Mouse (Mus musculus): Measurements from ENCODE around the gene Fkbp7.
A peak's percentile ranks its signal among the peaks of the same experiment; 100 is the strongest.

The Fkbp7 gene

DNA sequence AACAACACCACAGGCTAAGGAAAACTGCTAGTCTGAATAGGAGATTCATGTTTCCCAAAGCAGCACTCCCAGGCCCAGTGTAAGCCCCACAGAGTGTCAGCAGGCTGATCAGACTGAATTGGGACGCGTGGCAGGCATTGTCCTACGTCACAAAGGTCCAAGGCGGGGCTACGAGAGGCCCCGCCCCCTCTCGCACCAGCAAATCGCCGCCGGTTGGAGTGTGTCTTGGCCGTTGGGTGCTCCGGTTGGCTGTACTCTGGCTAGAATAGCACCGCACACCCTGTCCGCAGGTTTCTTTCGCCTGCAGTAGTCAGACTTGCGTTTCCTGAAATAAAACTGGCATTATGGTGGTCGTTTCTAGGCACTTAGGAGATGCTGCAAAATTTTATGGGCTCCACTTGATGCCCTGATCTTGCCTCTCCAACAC is at the start of gene Fkbp7:
TSS of gene Fkbp7 (minus strand) at position 151 of the 427 bp plus-strand sequence.
- DNase-seq, result peak; percentile 88

DNA sequence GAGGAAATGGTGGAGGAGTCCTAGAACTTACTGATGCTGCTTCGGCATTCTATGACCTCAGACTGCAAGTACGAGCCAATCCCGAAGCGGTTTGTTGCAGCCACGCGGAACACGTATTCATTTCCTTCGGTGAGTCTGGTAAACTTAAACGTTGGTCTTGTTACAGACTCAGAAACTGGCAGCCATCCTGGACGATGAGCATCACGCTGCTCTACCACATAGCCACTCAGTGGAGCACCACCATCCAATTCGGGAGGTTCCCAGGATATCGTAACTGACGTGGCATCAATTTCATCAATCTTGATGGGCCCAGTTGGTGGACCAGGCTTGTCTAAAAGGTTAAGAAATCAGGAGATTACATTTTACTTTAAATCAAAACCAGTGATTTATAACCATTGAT is 46.7 kb upstream of the Fkbp7 start:
- DNase-seq, result no peak

DNA sequence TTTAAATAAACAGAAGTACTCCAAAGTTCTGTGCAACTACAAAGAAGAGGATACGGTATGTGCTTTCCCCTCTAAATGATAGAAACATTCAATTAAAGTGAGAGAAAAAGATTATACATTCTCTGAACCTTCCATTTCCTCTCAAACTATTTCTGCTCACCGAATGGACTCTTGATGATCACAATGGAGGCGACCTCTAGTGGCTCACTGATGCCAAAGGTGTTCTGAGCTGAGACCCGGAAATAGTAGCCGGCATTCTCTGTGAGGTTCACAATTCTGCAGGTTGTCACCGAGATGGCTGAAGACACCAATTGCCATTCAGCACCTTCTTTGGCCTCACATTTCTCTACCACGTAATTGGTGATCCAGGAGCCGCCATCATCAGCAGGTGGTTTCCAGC is 42.1 kb upstream of the Fkbp7 start:
- no peak for DNase-seq

DNA sequence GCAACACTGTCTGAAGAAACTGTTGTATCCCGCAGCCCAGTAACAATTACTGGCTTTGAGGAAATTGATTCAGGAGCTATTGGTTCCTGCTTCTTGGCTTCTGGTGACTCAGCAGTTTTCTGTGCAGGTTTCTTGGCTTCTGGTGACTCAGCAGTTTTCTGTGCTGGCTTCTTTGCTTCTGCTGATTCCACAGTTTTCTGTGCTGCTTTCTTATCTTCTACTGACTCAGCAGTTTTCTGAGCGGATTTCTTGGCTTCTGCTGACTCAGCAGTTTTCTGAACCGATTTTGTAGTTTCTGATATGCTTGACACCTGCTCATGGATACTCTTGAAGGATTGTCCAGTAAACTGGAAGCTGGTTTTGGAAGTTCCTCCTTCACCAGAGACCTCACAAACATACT is 35.6 kb upstream of the Fkbp7 start:
- DNase-seq, result no peak

DNA sequence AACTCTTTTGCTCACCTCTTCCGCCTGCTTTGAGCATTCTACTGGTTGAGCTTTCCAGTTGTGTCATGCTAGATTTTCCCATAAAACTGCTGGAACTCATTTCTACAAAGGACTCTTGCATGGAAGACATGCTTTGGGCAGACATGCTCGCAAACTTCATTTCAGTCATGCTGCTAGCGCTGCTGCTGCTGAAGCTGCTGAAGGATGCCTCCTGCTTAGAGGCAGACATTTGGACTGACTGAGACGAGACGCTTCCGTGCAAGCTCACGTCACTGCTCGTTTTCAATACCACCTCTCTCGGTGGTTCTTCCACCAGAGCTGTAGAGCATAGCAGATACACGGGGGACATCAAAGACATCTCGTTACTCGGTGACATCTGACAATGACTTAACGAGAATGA is 32.7 kb upstream of the Fkbp7 start:
- no peak for DNase-seq

DNA sequence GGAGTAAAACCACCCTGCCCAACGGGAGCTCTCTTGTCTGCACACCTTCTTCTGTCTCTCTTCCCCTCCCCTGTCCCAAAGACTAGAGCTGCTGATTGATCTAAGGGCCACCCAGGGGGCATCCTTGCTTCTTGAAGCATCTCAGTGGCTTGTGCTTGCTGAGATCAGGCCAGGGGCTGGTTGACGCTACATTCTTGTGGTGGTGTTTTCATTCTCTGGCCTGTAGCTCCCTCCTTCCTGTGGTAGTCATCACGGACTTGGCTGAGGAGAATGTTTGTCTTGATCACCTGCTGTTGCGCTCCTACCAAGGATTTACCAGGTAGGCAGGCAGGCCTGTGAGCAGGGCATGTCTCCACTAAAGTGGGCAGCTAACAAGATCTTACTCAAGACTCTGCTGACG is 29.8 kb upstream of the Fkbp7 start:
- no peak for DNase-seq

DNA sequence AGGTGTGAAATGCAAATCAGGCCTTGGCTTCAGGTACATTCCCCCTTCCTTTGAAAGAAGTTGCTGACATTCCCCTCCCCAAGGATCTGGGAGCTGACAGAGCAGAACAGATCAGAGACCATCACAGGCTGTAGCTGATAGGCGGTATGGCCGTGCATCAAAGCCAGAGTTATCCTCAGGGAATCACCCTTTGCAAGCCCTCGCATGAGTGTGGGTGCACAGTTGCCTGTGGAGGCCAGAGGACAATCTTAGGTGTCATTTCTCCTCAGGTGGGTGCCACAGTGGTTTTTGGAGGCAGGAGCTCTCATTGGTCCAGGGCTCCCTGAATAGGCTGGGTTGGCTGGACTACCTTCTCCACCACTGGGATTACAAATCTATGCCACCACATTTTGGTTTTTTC is 29.3 kb upstream of the Fkbp7 start:
- DNase-seq, result no peak

DNA sequence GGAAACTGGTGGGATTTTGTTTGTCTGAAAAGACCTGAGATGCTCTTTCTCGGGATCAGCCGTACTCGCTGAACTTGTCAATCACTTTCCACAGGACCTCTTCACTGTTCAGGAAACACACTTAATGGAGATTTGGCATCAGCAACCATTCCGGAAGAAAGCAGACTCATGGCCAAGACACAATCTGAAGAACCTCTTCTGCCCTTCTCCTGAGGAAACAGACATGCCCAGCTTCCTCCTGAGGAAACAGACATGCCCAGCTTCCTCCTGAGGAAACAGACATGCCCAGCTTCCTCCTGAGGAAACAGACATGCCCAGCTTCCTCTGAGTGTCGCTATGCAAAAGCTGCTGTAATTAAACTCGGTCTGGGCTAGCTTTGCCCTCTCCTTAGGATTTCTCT is 22.4 kb upstream of the Fkbp7 start:
- no peak for DNase-seq

DNA sequence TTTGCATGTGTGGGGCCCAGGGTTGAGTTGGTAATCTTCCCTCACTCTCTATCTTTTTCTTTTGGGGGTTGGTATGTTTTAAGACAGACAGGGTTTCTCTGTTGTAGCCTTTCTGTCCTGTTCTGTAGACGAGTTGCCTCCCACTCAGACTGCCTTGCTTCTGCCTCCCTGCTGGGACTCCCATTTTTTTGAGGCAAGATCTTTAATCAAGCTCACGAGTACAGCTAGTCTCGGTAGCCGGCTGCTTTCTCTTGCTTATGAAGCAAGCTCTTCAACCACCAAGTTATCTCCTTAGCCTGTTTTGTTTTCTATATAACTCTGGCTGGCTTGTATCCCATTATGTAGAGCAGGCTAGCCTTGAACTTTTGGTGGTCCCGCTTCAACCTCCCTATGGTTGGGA is 20.8 kb upstream of the Fkbp7 start:
- DNase-seq, result no peak

DNA sequence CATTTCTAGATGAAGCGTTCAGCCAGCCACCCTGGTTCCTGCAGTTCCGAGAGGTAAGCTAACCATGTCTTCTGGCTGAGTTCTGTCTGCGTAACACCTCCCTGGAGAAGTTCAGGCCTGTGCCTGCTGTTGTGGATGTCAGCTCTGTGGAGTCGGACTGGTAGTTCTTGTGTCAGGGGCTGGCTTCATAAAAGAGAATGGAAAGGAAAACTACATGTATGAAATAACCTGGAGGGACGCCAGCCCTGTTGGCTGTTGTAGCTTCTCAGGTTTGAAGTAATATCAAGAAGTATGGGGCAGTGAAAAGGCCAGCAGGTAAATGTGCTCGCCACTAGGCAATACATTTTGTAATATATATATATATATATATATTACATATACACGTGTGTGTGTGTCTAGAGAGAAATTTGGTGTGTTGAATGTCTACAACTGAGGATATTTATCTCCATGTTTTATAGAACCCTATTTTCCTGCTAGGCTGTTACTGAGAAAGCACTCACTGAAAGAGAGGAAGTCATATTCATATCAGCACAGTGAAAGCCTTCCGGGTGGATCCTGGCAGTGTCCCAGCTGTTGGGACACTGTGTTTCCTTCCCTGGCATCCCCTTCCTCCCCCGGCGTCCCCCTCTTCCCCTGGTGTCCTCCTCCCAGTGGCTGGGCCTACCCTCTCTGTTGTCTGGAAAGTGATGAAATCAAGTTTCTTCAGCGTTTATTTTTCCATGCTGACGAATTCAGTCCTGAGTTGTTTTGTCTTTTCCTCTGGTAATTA is 17.7 kb upstream of the Fkbp7 start:
- no peak for DNase-seq

DNA sequence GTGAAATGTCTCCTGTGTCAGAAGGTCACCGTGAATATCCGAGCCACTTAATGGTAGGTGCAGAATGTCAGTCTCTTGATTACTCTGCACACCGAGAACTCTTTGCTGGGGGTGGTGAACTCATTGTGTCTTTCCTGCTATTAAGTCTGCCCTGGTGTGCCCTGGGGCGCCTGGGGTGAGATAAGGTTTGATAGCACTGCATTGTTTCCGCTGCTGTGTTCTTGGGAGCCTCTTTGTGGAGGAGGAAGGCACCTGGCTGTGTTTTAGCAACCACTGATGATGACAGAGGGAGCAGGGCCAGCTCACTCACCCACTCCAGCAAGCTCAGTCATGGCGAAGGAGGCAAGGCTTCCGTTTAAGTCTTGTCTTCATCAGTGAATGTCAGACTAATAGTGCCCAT is 15.2 kb upstream of the Fkbp7 start:
- no peak for DNase-seq

DNA sequence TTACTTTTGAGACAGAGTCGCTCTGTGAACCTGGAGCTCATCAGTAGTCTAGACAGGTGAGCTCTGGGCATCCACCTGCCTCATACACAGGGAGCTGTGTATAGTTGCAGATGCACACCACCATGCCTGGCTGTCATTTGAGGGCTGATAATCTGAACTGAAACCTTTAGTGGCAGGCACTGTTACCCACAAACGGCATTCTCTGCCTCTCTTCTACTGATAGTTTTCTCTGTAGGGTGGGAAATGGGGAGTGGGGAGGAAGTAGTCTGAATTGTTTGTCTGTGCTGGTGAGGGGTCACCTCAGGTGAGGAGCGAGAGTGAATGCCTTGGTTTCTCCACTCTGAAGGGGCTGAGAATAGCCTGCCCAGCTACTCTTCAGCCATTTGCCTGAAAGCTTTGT is 14.7 kb upstream of the Fkbp7 start:
- no peak for DNase-seq

DNA sequence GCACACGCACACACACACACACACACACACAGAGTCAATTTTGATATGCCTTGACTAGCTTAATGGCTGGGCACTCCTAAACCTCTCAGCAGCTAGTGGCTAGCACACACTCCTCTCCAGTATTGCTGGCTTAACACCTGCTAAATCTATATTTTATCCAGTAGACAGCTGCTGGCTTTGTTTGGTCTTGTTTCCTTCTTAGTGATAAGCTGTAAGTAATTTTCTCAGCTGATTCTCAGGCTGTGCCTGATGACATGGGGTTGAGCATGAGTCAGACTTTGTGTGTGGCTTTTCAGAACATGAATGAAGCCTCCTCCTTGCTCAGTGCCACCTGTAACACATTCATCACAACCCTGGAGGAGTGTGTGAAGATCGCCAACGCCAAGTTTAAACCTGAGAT is 14.1 kb upstream of the Fkbp7 start:
- DNase-seq, result peak; percentile 24

DNA sequence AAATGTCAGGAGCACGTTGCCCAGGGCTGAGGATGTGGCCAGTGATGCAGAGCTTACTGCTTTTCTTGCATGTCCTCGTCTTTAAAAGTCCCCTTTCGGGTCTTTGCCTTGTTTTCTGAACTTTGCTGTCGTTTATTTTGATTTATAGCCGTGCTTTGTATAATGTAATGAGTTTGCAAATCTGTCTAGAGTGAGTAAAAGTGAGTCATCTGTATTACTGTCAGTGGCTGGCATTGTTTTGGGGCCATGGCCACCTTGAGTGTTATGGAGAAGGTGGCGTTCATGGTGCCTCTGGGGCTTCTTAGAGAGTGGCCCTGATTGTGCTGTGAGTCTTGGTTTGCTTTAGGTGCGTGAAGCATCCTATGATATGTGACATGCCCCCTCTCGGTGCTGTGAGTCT is 9.4 kb upstream of the Fkbp7 start:
- DNase-seq, result no peak

DNA sequence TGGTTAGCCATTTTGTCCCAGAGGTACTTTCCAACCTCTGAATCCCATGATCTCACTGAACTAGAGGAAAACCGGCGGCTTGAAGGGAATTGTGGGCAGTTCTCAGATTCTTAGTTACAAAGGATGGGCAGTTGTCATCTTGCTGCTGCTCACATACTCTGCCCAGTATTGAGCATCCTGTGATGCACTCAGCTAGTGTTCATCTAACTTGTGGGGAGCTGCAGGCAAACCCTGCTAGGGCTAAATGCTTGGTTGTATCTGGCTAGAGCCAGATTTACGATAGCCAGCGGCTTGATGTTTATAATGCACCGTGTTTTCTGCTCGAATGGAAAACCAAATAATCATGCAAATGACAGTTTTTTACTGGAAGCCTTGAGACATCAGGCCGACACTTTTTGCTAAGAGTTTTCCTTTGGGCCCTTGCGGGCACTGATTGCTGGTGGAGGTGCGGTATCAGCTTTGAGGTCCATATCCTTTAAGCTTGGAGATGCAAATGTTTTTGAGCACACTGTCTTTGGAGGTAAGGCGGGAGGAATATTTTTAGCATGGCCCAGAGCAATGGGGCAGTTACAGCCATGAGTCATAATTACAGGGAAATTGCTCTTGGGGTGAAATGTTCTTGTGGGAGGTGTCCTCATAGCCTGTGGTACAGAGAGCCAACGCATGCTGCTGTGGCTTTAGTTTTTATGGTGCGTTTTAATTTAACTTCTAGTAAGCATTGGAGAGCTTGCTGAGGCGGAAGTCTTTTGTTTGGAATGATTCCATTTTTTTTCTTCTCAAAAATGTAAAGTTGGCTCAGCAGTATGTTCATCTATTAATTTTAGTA is 3.7 kb upstream of the Fkbp7 start:
- DNase-seq, result no peak

DNA sequence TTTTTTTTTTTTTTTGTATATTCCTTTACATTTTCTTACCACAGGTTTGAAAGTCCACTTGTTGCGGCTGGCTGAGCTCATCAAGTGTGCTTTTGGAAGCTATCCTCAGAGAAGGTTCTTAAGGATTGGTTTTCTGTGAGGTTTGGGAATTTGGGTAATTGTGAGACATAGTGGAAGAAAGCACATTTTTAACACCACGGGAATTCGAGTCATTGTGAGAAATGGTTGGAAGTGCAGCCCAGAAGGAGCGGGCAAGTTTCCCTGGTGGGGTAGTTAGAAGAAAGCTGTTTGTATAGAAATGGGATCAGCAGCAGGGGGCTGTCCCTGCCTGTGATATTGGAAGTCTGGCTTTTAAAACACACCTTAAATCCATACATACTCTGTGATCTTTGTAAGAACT is 3.0 kb upstream of the Fkbp7 start:
- no peak for DNase-seq

DNA sequence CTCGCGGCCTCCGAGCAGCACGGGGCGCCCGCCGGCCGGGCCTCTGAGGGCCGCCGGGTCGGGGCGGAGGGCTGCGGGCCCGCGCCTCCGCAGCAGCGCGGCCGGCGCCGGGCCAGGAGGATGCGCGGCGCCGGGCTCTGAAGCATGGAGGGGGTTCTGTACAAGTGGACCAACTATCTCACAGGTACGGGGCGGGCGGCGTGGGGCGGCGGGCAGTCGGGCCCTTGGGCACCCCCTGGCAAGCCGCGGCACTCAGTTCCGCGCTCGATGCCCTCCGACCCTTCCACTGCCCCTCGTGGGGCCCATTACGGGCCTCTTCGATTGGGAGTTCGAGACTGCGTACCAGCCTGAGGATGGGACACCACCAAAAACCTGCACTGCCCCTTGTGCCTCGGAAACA is 2.5 kb upstream of the Fkbp7 start:
- no peak for DNase-seq

DNA sequence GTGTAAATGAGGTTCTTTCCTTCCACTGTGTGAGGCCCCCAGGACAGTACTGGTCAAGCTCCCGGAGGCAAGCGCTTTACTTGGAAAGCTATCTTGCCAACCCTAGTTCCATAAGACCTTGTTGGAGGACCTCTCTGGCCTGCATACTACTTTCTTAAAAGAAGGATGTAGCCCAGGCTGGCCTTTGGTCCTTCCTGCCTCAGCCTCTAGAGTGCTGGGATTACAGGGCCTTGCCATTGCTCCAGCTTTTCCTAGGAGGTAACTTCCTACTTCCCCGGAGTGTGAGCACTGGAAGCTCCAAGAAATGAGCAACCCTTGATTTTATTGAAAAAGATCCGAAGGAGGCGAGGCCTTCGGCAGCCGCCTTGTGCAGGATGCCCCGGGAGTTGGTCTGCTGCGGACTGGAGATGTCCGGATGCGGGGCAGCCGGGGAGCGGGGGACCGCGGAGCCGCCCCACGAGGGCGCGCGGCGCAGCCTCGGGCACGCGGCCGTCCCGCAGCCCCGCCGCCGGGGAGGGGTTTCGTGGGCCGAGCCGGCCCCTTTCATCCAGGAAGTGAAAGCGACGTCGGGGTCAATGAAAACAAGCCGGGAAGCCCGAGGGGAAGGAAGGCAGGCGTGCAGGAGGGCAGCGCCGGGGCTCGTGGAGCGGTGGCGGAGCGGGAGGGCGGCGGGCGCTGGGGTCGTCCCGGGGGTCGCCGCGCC is 2.0 kb upstream of the Fkbp7 start, which contains the start of gene Plekha3:
TSS of gene Plekha3 (plus strand) at position 557 of the 703 bp plus-strand sequence.
- peak; percentile 88 for DNase-seq

DNA sequence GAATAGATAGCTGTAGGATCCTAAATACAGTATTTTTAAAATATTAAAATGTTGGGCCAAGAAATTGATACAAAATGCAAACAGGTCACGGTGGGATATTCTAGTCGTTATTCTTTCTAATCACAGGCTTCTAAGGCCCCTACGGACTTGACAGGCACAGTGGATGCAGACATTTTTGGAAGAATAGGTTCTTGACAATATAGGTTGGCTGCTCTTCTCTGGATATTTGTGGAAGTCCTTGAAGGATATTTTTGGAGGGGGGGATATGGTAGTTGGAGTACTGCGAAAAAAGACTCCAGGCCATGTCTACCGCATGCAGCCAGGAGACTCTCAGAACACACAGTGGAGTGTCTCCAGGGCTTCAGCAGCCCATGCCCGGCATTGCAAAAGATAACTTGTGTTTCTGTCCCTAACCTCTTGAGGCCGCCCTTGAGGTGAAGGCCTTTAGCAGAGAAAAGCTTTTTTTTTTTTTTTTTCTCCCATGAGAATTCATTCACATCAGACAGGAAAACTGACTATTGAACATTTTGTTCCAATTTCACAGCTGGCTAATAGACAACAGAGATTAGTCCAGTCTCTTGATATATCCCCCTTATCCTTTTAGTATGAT is 661 bp upstream of the Fkbp7 start:
- DNase-seq, result no peak

DNA sequence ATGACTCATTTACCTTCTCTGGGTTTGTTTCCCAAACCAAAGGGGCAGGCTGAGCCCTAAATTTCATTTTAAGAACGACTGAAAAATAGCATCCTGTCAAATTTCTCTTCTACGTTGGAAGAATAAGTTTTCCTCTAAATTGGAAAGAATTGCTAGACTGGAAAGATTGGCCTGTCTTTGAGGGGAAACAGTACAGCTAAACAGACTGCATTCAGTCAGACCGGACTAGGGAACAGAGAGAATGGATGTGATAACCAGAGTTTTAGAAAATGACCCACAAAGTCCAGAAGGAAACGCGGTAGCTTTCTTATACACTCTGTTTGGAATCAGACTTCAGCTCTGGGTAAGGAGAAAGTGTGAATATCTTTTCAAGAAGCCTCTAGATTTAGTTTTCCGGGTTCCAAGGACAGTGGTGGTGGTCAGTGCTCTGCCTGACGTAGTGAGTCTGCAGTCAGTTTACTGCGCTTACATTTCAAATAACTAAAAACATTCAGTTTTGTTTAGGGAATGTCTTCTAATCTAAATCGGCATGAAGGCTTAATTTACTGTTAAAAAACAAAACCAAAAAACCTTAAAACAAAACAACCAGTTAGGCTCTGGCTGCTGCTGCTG is 676 bp downstream of the Fkbp7 start:
- no peak for DNase-seq

DNA sequence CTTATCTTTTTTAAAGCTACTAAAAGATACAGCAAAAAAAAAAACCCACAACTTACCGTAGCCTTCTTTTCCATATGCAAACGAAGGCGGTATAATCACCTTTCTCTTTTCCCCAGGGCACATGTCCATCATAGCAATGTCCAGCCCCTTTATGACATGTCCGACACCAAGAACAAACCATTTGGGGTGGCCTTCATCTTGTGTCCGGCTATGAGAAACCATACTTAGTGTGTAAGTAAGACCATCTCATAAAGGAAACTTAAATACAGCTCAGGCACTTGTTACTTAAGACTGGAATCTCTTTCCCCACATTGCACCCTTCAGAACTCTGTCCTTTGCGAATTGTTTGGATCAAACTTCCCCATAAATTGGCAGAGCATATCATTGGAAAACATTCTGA is 1.3 kb downstream of the Fkbp7 start:
- no peak for DNase-seq

DNA sequence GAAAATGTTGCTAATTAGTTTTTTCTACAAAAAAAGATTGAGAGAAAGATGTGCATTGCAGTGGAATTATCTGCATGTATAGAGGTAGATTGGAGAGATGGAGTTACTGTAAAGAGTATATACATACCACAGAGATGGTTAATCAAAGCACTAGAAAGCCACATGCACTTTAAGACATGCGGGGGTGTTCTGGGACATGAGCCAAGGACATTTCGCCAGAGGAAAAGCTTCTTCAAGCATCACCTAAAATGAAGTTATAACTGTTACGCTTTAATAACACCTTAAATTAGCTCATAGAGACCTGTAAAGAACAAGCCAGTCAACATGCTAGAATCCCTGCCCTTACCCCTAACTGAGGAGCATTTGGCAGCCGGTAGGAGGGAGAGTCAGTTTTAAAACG is 5.7 kb downstream of the Fkbp7 start:
- no peak for DNase-seq

DNA sequence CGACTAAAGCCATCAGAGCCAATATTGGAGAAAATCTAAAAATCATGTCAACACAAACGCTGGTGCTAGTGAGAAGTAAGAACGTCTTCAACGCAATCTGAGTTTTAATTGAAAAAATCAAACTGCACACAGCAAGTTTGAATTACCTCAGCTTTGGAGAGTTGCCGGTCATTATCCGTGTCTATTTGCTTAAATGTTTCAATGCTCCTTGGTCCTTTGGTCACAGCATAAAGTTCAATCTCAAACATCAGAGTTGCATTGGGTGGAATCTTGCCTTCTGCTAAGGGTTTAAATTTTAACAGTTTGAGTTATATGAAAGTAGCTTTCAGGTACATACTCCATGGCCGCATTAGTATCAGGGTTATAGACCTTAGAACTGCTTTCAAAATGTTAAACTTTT is 7.4 kb downstream of the Fkbp7 start:
- DNase-seq, result no peak

Data from right cerebral cortex, adult 18-20 months (tissue).